Mouse (Mus musculus): ENCODE data around the gene Fryl. TPM values are rescaled to one million over a fixed set of nuclear protein-coding genes. Genes with fewer than 3 reads are reported as not detected.

The Fryl gene
- polyA plus RNA-seq, 1 experiment: 107 TPM

GRCm38 (mm10) chr5:72987786-72988185 lies 268.6 kb downstream of the Fryl start:
- H3K4me3 ChIP-seq (ENCODE audit: control insufficient read depth, insufficient read depth, low read length): no peak overlapping the region
- no peak overlapping the region for H3K27ac ChIP-seq (ENCODE audit: control insufficient read depth, insufficient read depth, low read length)
- WGBS: 96% methylated on average over 7 of the region's 7 CpGs
- TF ChIP-seq POLR2A (IDR thresholded peaks at IDR 0.05; ENCODE audit: control insufficient read depth, extremely low read depth, insufficient read depth, low read length, poor library complexity) (no peak), CTCF (IDR thresholded peaks at IDR 0.05; ENCODE audit: borderline replicate concordance, control insufficient read depth, extremely low read depth, insufficient read depth, low read length, poor library complexity) (no peak)
- H3K36me3 ChIP-seq (ENCODE audit: control insufficient read depth, insufficient read depth, low read length): no peaks in the 10 kb centered on the region
- H3K27me3 ChIP-seq (ENCODE audit: control insufficient read depth, insufficient read depth, low read length): no peaks in the 10 kb centered on the region
- H3K4me1 ChIP-seq (replicated peaks; ENCODE audit: control insufficient read depth, insufficient read depth, low read length): no peaks in the 10 kb centered on the region
- no peak for DNase-seq

GRCm38 (mm10) chr5:72984091-72984490 lies 272.3 kb downstream of the Fryl start:
- Histone ChIP-seq H3K4me3 (ENCODE audit: control insufficient read depth, insufficient read depth, low read length) (no peak overlapping the region), H3K27ac (ENCODE audit: control insufficient read depth, insufficient read depth, low read length) (no peak overlapping the region), H3K4me1 (replicated peaks; ENCODE audit: control insufficient read depth, insufficient read depth, low read length) (no peaks in the 10 kb centered on the region), H3K36me3 (ENCODE audit: control insufficient read depth, insufficient read depth, low read length) (no peaks in the 10 kb centered on the region), H3K27me3 (ENCODE audit: control insufficient read depth, insufficient read depth, low read length) (no peaks in the 10 kb centered on the region)
- TF ChIP-seq POLR2A (IDR thresholded peaks at IDR 0.05; ENCODE audit: control insufficient read depth, extremely low read depth, insufficient read depth, low read length, poor library complexity) (no peak), CTCF (IDR thresholded peaks at IDR 0.05; ENCODE audit: borderline replicate concordance, control insufficient read depth, extremely low read depth, insufficient read depth, low read length, poor library complexity) (no peak)
- peak; percentile 10 for DNase-seq
- 9% methylated on average over 2 of the region's 2 CpGs for WGBS

GRCm38 (mm10) chr5:72976539-72976938 lies 279.9 kb downstream of the Fryl start:
- H3K27me3 ChIP-seq (ENCODE audit: control insufficient read depth, insufficient read depth, low read length): no peaks in the 10 kb centered on the region
- TF ChIP-seq CTCF (IDR thresholded peaks at IDR 0.05; ENCODE audit: borderline replicate concordance, control insufficient read depth, extremely low read depth, insufficient read depth, low read length, poor library complexity) (no peak), POLR2A (IDR thresholded peaks at IDR 0.05; ENCODE audit: control insufficient read depth, extremely low read depth, insufficient read depth, low read length, poor library complexity) (no peak)
- H3K4me1 ChIP-seq (replicated peaks; ENCODE audit: control insufficient read depth, insufficient read depth, low read length): no peaks in the 10 kb centered on the region
- DNase-seq: no peak
- 96% methylated on average over 4 of the region's 4 CpGs for WGBS
- peaks cover 21% of the 10 kb centered on the region; the same call in 1 of the 2 replicates for H3K36me3 ChIP-seq (ENCODE audit: control insufficient read depth, insufficient read depth, low read length)
- H3K4me3 ChIP-seq (ENCODE audit: control insufficient read depth, insufficient read depth, low read length): no peak overlapping the region
- no peak overlapping the region for H3K27ac ChIP-seq (ENCODE audit: control insufficient read depth, insufficient read depth, low read length)

- TF ChIP-seq CTCF (IDR thresholded peaks at IDR 0.05; ENCODE audit: borderline replicate concordance, control insufficient read depth, extremely low read depth, insufficient read depth, low read length, poor library complexity) (no peak), POLR2A (IDR thresholded peaks at IDR 0.05; ENCODE audit: control insufficient read depth, extremely low read depth, insufficient read depth, low read length, poor library complexity) (no peak)
Observed at GRCm38 (mm10) chr5:72975996-72976395, 280.4 kb downstream of the Fryl start.

GRCm38 (mm10) chr5:72974602-72975001 lies 281.8 kb downstream of the Fryl start, which contains the start of gene Gm10135:
Gene Gm10135 (minus strand): TSS chr5:72974702.
- whole genome bisulfite sequencing: 98% methylated on average over 7 of the region's 7 CpGs
- Histone ChIP-seq H3K4me3 (ENCODE audit: control insufficient read depth, insufficient read depth, low read length) (no peak within 1 kb of the TSS), H3K27ac (ENCODE audit: control insufficient read depth, insufficient read depth, low read length) (no peak within 1 kb of the TSS), H3K36me3 (ENCODE audit: control insufficient read depth, insufficient read depth, low read length) (peaks cover 21% of the 10 kb centered on the region; the same call in 1 of the 2 replicates), H3K4me1 (replicated peaks; ENCODE audit: control insufficient read depth, insufficient read depth, low read length) (no peaks in the 10 kb centered on the region), H3K27me3 (ENCODE audit: control insufficient read depth, insufficient read depth, low read length) (no peaks in the 10 kb centered on the region)
- no peak for TF ChIP-seq POLR2A (IDR thresholded peaks at IDR 0.05; ENCODE audit: control insufficient read depth, extremely low read depth, insufficient read depth, low read length, poor library complexity)
- no peak for TF ChIP-seq CTCF (IDR thresholded peaks at IDR 0.05; ENCODE audit: borderline replicate concordance, control insufficient read depth, extremely low read depth, insufficient read depth, low read length, poor library complexity)
- DNase-seq: no peak

More at GRCm38 (mm10) chr5:72975996-72976395, 280.4 kb downstream of the Fryl start:
- no peak overlapping the region for H3K4me3 ChIP-seq (ENCODE audit: control insufficient read depth, insufficient read depth, low read length)
- H3K4me1 ChIP-seq (replicated peaks; ENCODE audit: control insufficient read depth, insufficient read depth, low read length): no peaks in the 10 kb centered on the region
- H3K36me3 ChIP-seq (ENCODE audit: control insufficient read depth, insufficient read depth, low read length): peaks cover 21% of the 10 kb centered on the region; the same call in 1 of the 2 replicates
- H3K27me3 ChIP-seq (ENCODE audit: control insufficient read depth, insufficient read depth, low read length): no peaks in the 10 kb centered on the region
- no peak for DNase-seq
- WGBS: 95% methylated on average over 6 of the region's 6 CpGs
- no peak overlapping the region for H3K27ac ChIP-seq (ENCODE audit: control insufficient read depth, insufficient read depth, low read length)

GRCm38 (mm10) chr5:72972934-72973333 lies 283.5 kb downstream of the Fryl start:
- no peak overlapping the region for H3K4me3 ChIP-seq (ENCODE audit: control insufficient read depth, insufficient read depth, low read length)
- H3K27me3 ChIP-seq (ENCODE audit: control insufficient read depth, insufficient read depth, low read length): no peaks in the 10 kb centered on the region
- DNase-seq: no peak
- no peak overlapping the region for H3K27ac ChIP-seq (ENCODE audit: control insufficient read depth, insufficient read depth, low read length)
- 93% methylated on average over 5 of the region's 5 CpGs for WGBS
- H3K4me1 ChIP-seq (replicated peaks; ENCODE audit: control insufficient read depth, insufficient read depth, low read length): no peaks in the 10 kb centered on the region
- peaks cover 21% of the 10 kb centered on the region; the same call in 1 of the 2 replicates for H3K36me3 ChIP-seq (ENCODE audit: control insufficient read depth, insufficient read depth, low read length)
- TF ChIP-seq POLR2A (IDR thresholded peaks at IDR 0.05; ENCODE audit: control insufficient read depth, extremely low read depth, insufficient read depth, low read length, poor library complexity): no peak

- Histone ChIP-seq H3K27me3 (ENCODE audit: control insufficient read depth, insufficient read depth, low read length) (no peaks in the 10 kb centered on the region), H3K36me3 (ENCODE audit: control insufficient read depth, insufficient read depth, low read length) (peaks cover 21% of the 10 kb centered on the region; the same call in 1 of the 2 replicates), H3K4me3 (ENCODE audit: control insufficient read depth, insufficient read depth, low read length) (no peak overlapping the region), H3K27ac (ENCODE audit: control insufficient read depth, insufficient read depth, low read length) (no peak overlapping the region), H3K4me1 (replicated peaks; ENCODE audit: control insufficient read depth, insufficient read depth, low read length) (no peaks in the 10 kb centered on the region)
- TF ChIP-seq POLR2A (IDR thresholded peaks at IDR 0.05; ENCODE audit: control insufficient read depth, extremely low read depth, insufficient read depth, low read length, poor library complexity) (no peak), CTCF (IDR thresholded peaks at IDR 0.05; ENCODE audit: borderline replicate concordance, control insufficient read depth, extremely low read depth, insufficient read depth, low read length, poor library complexity) (no peak)
- no peak for DNase-seq
- WGBS: 98% methylated on average over 4 of the region's 4 CpGs
Observed at GRCm38 (mm10) chr5:72972435-72972834, 284.0 kb downstream of the Fryl start.

Other genes starting within 250 kb of the Fryl start
- gene Slc10a4, start 249.7 kb downstream of the Fryl start, polyA plus RNA-seq (2012; rRNA removed): 0.71 and 0.94 TPM in 2 replicates
- gene Ociad1, start 36.2 kb upstream of the Fryl start, polyA plus RNA-seq (2012; rRNA removed): 72.5 and 73.3 TPM in 2 replicates
- 2.6 and 3.1 TPM in 2 replicates for gene Ociad2, start 84.4 kb upstream of the Fryl start, polyA plus RNA-seq (2012; rRNA removed)
- 0.05 and 0.07 TPM in 2 replicates for gene Cwh43, start 149.5 kb upstream of the Fryl start, polyA plus RNA-seq (2012; rRNA removed)
- 2.9 and 3.9 TPM in 2 replicates for gene Dcun1d4, start 224.4 kb upstream of the Fryl start, polyA plus RNA-seq (2012; rRNA removed)